Mouse (Mus musculus): ENCODE measurements around the gene Rnft2. TPM values are rescaled to one million over a fixed set of nuclear protein-coding genes. Genes with fewer than 3 reads are reported as not detected.

Gene Rnft2
- polyA plus RNA-seq, 2 experiments from 2014 or later, result not detected

Other genes with a start within 250 kb of the Rnft2 start
- 1 to 10 TPM; 2.9 to 7.7 TPM for gene Tesc, start 217.4 kb downstream of the Rnft2 start, polyA plus RNA-seq (2017; shearing (Covaris generic))
- gene Fbxw8, start 89.7 kb downstream of the Rnft2 start, polyA plus RNA-seq (2017; shearing (Covaris generic)), result 1 to 10 TPM; 3.1 to 3.3 TPM
- not detected for gene Hrk, start 80.5 kb downstream of the Rnft2 start, polyA plus RNA-seq (2017; shearing (Covaris generic))
- 1 to 10 TPM; 3.6 TPM for gene 2410131K14Rik, start 111 bp upstream of the Rnft2 start, polyA plus RNA-seq (2017; shearing (Covaris generic))